Mouse (Mus musculus) layer of hippocampus, postnatal 10 days (tissue): ENCODE results near the gene Nol6. TPM values are rescaled to one million over a fixed set of nuclear protein-coding genes. Genes with fewer than 3 reads are reported as not detected.

Source experiments
- DNase-seq, 2 experiments: peaks; one replicate each; pipeline ENCODE4 v3.0.0; 2021; ENCODE audit warnings: low spot score in 2 of 2
- total RNA-seq, 2 experiments: library from RNA; stranded (reverse); gene quantifications; 2 replicates each; pipeline ENCODE4 v1.2.3; 2021

The Nol6 gene
- total RNA-seq, 2 experiments from 2014 or later = 86.2 to 87.7 TPM

DNA sequence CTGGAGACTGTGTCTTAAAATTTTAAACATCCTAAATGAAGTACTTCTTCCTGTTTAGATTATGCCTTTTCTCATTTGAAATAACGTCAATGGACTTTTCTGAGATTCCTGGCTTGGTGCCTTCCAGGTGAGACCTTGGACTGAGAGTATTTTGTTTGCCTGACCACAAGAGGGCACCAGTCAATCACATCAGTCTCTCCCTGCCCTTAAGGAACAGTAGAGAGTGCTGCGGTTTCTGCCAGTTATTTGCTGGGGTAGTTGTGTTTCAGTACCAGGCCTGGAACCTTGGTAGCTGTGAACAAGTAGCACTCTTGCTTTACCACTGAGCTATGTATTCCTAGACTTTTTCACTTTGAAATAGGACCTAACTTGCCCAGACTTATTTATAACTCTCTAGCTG lies 5.2 kb upstream of the Nol6 start:
- peak; percentile 36 to 62 for DNase-seq

DNA sequence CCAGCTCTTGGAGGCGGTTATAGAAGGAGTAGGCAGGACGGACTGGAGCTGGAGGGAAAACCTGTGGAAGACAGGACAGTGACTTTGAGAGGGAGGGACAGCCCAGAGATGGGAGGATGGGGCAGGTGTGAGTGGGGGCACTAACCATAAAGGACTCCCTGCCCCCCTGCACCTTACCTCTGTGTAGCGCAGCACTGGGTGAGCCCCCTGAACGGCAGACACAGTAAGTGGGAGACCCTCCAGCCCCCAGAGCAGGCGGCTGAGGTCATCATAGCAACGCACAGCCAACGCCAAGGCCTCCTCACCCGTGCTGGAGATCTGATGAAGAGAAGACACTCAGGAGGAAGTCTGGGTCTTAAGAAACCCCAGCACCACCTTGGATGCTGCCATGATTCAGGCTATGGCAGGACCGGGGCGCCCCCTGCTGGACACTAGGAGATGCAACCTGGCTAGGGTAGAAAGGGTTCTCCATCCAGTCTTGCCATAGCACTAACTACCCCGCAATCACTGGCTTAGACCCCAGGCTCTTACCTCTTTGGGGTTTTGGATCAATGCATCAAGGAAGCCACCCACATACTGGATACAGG lies 5.5 kb downstream of the Nol6 start:
- peak; percentile 62 to 71 for DNase-seq

DNA sequence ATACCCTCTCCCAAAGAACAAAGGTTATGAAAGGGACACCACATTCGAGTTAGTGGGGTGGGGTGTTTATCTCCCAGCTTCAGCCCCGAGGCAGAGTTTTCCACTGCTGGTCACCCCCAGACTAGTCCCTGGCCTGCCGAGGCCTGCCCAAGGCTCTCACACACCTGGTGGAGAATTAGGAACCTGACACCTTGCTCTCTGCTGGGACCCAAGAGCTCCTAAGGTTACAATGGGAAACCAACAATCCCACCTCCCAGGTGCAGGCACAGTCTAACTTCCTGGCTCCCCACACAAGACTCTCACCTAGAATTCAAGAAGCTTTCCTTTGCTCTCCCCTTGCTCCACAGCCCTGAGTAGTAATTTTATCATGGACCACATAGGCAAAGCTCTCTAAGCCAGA lies 7.4 kb downstream of the Nol6 start:
- DNase-seq = no peak

DNA sequence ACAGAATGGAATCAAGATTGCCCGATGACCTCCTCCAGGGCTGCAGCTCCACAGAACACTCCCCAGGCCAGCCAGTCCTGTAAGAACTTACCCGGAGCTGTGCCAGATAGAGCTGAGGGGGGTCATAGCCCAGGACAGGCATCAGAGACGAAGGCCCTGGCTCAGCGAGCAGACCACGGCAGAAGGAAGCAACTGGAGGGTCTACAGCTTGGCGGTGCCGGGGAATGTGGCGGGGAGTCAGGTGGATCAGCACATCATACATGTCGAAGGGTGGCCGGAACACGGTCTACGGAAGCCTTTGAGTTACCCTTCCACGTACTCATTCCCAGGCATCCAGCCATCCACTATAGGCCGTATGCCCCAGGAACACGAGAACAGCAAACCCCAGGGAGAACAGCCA lies 8.5 kb downstream of the Nol6 start:
- DNase-seq = no peak

DNA sequence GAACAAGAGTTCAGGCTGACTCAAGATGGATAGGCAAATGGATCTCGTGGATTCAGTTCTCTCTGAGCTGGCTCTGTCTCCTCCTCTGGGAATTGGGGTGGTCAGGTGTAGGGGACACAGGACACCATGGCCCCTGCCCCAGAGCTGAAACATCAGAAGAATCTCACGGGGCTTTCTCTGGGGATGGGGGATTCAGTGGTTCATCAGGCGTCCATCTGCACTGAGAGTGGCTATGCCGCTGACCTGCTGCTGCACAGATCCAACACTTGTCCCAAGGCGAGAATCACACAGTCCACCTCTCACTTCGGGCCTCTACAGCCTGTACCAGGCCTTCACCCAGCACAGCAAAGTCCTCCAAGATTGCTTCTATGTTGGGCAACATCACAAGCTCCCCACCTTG lies 9.2 kb downstream of the Nol6 start:
- no peak for DNase-seq

DNA sequence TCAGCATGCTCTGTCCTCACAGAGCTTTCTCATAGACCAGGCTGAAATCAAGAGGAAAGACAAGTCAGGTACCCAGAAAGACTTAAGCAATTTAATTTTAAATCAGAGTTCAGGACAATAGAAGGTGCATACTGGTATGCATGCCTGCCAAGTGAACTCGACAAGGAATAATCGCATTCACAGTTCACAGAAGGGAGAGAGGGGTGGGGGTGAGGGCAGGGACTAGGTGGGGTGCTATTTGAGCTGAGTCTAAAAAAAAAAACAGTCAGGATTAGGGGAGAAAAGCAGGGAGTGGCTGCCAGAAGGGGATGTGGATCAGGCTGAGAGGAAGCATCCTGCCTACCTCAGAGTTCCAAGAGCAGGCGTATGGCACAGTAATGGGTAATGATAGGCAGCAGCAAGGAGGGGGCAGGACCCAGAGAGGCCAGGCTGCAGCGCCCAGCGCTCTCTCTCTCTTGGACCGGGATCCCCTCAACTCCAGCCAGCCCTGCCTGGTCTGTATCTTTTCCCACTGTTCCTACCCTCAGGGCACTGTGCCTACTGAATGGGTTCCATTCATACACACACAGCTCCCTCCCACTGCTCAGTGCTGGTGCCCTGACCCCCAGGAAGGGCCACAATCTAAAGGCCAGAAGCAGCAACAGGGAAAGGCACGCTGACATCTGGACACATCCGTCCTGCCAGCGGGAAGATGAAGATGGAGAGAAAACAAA lies 9.7 kb downstream of the Nol6 start:
- no peak for DNase-seq

DNA sequence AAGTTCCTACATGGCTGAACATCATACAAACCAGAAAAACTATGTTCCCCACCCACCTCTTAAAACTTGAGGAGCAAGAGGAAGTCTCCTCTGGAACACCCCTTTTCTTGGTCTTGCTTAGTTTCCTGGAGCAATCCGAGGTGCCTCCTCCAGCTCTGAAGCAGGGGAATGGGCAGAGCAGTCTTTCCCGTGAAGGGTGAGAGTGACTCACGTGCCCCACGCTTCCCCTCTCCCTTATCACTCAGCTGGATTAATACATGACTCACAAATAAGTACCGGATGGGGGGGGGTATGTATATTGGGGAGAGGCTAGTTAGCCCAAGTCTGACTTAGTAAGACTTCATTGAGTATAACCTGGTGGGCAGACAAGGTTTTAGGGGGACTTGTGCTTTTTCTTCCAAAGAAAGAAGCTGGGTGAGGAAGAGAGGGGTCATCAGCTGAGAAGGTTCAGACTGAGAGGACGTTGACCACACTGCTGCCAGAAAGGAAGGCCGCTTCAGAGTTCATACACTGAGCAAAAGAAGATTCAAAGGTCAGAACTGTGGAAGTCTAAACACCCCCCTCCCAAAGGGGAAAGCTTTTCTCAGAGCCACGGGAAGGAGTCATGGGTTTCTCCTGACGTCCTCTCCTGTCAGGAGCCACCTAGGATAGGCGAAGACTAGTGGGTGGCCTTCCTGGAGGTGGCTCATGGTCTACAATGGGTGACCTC lies 15.4 kb downstream of the Nol6 start:
- DNase-seq = no peak

DNA sequence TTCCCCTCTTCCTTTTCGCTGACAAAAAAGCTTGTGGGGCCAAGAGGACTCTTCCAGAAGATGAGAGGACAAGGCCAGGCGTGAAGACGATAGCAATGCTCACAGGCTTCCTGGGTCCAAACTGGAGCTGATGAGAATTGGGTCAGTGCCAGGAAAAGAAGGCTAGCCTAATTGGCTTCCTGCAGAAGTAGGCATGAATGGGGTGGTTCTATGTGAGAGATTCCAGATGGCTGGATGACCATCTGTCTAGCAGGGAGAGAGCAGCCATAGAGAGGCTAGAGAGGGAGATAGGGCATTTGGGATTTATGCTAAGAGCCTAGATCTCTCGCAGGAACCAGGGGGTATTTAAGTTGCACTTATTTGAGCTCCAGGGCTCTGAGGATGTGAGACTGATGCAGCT lies 16.8 kb downstream of the Nol6 start:
- DNase-seq = no peak

DNA sequence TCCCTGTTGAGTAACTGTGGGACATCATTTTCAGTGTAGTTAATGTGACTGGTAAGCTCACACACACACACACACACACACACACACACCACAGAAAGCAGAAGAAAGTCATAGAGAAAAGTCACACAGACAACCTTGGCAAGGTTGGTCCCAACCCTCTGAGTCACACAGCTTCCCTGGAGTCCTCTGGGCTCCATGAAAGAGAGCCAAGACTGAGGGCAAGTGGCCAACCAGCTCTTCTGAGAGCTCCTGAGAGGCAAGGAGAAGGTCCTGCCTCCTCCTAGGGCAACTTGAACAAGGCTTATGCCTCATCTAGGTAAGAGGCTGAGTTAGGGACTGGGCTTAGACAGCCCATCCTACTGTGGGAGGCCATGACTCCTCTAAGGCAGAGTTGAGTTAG lies 21.4 kb downstream of the Nol6 start:
- no peak for DNase-seq

DNA sequence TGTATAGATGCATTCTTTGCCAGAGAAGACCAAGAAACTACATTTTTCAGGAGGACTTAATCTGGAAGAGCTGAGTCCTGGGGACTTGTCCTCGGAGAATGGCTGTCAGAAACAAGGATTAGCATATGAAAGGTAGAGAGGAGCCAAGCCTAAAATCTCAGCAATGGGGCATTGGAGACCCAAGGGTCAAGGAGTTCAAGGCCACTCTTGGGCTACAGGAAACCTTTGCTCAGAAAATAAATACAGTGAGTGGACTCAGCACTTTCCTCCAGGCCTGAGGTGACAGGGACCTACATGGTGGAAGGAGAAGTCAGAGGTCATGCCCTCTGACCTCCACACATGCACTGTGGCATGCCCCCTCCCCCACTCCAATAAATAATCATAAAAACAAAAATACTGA lies 23.3 kb downstream of the Nol6 start:
- DNase-seq = no peak

DNA sequence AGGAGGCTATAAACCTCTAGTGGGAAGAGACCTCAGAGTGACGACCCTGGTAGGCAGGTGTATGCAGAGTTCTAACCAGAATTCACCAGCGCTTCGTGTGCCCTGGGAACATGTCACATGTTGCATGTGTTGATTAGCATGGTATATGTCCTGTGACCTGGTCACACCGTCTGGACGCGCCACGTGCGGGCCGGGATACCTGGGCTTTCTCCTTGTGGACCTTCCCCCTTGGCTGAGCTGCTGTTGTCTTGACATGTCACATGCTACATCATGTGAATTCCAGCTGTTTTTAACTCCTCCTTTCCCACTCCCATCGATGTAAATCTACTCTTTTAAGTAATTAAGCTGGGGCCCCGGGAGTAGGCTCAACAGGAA lies 25.7 kb downstream of the Nol6 start:
- DNase-seq = no peak

DNA sequence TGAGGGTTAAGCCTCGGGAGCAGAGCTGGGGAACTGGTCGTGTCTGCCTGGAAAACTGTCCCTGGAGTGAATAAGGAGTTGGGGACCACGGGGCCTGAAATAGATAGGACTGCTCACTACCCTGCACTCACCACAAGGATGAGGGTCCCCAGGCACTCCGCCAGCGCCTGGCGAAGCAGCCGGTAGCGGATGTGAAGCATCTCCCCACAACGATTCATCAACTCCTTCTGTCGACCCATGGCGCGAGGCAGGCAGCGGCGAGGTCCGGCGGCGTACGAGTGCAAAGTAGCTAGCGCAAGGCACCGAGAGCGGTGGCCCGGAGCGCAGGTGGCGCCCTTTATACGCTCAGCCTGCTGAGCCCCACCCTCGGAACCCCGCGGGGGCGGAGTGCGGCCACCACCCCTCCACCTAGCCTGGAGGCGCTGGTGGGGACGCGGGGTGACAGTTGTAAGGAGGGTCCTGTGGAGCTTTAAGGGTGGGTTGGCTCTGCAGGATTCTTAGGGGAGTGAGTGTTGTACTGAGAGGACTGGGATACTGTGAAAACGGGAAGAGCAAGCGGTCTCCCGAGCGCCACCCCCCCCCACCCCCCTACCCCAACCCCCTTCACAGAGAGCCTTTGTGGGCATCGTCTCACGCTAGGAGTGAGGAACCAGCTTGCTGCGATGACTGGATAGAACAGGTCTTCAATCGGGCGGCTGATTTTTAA lies 26.2 kb downstream of the Nol6 start, which contains the start of gene Aqp3:
TSS of gene Aqp3 (minus strand) at position 313 of the 706 bp plus-strand sequence.
- DNase-seq = peak; percentile 21 to 30

DNA sequence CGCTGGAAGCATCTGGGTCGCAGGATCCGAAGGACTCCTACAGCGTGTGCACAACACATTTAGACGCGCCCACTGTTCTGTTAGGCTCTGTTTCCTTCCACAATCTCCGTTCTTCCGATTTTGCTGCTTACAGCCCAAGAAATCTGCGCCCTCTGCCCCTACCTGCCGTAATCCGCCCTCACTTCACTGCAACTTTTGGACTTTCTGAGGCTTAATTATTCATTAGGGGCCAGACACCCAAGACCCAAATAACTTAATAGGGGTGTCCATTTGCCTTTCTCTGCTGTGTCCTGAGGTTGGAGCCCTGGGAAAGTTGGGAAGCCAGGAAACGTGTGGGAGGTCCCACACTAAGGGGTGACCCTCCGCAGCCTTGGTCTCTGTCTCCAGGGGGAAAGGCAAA lies 26.9 kb downstream of the Nol6 start:
- no peak for DNase-seq

DNA sequence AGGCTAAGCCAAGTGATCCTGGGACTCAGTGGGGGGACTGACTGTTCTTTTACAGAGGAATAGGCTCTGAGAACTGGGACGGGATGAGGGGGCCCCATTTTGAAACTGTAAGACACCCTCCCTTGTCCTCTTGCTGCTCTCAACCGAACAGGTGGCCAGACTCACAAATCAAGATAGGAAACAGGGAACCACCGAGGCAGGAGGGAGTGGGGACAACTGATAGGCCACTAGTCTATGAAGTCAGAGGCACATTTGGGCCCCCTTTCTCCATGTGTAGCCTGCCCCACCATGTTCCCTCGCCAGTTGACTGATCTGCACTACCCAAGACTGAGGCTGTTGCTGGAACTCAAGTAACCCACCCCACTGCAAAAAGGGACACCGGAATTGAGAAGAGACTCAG lies 27.5 kb downstream of the Nol6 start:
- DNase-seq = no peak

DNA sequence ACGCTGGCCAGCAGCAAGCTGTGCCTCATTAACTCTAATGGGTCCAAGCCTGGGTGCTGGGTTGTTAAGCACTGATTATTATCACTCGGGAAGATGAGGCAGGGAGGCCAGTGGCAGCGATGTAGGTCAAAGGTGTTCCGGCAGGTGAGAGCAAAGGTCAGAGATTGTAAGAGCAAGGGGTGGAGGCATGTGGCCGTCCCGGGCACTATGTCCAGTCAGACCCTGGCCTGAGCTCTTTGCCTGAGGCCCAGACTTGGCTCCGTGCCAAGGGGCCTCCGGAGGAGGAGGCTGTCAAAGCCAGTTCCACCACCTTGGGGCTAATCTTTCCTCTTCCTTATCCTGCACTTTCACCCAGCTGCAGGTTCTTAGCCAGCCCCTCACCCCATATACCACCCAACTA lies 28.1 kb downstream of the Nol6 start:
- no peak for DNase-seq

DNA sequence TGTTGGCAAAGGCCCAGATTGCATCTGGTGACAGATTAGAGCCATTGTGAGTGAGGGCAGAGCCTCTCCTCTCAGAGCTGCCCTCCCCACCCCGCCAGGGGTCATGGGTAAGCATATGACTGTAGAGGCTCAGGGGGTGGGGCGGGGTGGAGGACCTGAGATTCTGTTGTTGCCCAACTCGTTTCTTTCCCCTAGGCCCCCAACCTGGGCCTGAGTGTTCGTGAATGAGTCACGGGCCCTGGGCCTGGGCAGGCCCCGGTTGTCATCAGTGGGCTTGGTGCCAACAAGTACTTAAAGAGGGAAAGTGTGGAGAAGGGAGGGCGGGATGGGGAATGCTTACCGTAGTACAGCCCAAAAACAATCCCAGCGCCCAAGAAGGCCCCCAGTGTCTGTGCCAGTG lies 29.9 kb downstream of the Nol6 start:
- DNase-seq = no peak

DNA sequence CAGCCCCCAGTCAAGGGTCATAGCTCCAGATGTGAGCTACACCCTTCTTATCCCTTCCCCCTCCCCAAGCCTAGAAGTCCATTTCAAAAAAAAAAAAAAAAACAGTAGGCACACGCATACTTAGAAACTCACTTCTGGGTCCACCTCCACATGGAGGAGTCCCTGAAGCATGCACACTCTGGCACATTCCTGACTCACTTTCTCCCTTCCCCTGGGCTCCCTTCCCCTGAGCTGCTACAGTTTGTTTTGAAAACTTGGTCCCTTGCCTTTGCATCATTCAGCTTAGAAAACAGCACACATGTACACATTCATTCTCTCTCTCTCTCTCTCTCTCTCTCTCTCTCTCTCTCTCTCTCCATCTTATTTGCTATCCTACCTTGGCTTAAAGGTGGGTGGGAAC lies 31.3 kb downstream of the Nol6 start:
- no peak for DNase-seq

DNA sequence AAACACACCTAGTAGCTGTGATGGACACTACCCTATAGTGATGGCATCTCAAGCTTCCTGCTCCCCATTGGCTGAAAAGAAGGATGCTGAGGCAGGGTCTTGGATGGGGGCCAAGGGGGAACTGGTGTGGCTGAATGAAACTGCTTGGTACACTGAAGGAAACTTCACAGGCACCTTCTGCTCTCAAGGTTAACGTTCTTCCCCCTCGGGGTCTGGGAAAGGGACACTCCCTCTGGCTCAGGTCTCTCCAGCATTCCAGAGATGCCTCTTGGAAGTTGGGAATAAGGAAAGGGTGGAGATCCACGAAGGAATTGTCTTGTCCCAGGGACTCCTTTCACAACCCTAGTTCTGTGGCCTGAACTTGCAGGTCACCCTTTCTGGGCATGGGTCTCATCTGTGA lies 32.9 kb downstream of the Nol6 start:
- no peak for DNase-seq

DNA sequence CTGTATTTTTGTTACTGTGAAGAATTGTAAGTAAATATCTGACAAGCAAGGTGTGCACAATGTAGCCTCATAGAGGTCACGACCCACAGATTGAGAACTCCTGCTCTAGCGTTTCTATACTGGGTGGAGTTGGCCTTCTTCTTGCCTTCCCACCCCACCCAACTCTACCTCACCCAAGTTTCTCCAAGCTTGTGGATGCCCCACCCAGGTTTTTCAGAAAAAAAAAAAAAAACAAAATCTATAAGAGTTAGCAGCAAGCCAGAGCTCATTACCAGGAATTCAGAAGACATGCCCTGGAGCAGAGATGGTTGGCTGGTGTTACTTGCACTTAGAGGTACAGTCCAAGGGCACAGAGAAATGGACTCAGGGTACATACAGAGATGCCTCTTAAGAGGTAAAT lies 34.5 kb downstream of the Nol6 start:
- DNase-seq = no peak

DNA sequence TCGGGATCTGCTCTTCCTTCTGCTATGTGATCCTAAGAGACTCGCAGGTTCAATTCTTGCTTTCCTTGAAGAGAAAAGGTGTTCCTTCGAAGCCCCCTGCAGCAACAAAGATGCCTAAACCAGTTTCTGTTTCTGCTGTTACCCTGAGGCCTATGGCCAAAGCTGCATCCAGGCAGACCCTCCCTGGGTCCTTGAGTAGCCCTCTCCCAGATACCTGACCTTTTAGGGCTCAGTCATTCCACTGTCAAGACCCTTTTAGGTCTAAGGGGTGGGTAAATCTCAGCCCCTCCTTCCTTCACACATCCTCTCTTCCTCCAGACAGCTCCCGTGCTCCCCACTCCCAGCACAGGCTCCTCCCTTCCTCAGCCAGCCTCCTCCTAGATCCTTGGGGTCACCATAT lies 35.1 kb downstream of the Nol6 start:
- DNase-seq = no peak

DNA sequence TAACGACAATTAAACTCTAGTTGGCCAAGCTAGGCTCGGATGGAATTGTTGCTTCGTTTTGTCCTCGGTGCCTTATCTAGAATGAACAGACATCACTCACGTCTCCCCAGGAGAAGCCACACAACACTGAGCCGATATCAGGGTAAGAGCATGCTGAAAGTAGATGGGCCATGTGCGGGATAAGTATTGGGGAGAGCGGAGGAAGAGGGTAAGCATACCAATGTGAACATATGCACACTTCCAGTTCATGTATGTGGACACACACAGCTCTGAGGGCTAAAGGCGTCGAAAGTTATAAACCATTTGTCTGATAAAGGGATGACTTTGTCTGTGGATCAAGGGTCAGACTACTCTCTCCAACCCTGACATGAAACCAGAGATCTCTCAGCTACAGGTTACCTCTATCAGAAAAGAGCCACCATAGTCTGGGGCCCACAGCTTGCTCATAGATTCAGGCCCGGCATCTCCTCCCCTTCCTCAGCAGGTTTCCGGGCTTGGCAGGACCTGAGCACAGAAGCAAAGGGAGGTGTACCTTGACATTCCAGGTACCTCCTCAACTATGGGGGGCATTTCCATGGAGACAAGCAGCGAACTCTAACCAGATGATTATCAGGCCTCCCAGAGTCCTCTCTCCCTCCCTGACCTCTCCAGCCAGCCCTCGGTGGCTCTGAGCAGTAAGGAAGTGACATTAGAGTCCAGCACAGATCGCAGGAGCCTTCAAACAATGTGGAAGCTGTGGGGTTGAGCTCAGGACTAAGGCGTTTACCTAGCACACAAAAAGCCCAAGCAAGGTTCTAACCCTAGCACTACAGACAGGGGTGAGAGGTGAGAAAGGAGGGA lies 36.6 kb downstream of the Nol6 start:
- no peak for DNase-seq
